Mouse (Mus musculus) kidney, adult 2 months (tissue): ENCODE measurements around the gene Cnst.

Source experiments
- CTCF ChIP-seq: fragments of 200-500 bp; conservative IDR thresholded peaks from 2 replicates; pipeline ENCODE4 v1.5.1; 2011; ENCODE audit warnings: low read depth, mild to moderate bottlenecking, control low read depth, low read length, moderate library complexity, mixed read lengths; ENCODE audit not compliant: insufficient read depth, insufficient read length
- POLR2A ChIP-seq: fragments of 200-500 bp; IDR thresholded peaks from one replicate; pipeline ENCODE4 v1.6.1; 2011; ENCODE audit warnings: low read depth, low read length, control low read depth

- TF ChIP-seq POLR2A: no peak
- no peak for TF ChIP-seq CTCF
These were observed 130.9 kb downstream of the Cnst start for GRCm38 (mm10) chr1:179677031-179677430.
